Mouse (Mus musculus) brain, embryonic 14.5 days (tissue): ENCODE measurements at regions not wholly inside any gene's neighbourhood (a gene's known extent, or its start where the extent isn't known, plus 50 kb on each side); places are given as distances from the start of the nearest gene placed in this dataset.

Experiments
- CTCF ChIP-seq: fragments of 200-500 bp; IDR thresholded peaks from 2 replicates; pipeline ENCODE4 v1.5.1; 2012; ENCODE audit warnings: inconsistent platforms, mild to moderate bottlenecking, moderate library complexity, borderline replicate concordance; ENCODE audit not compliant: insufficient read depth, insufficient read length; ENCODE audit errors: extremely low read depth
- POLR2A ChIP-seq: fragments of 200-500 bp; IDR thresholded peaks from 2 replicates; pipeline ENCODE4 v1.6.1; 2012; ENCODE audit warnings: mild to moderate bottlenecking, inconsistent platforms, borderline replicate concordance; ENCODE audit not compliant: poor library complexity, insufficient read depth, insufficient read length, severe bottlenecking; ENCODE audit errors: extremely low read depth

GRCm38 (mm10) chr13:5757963-5758362 lies 103.3 kb upstream of the Klf6 start:
- TF ChIP-seq POLR2A (no peak), CTCF (no peak)
